Mouse (Mus musculus): ENCODE results near the gene Usp10.
A peak's percentile ranks its signal among the peaks of the same experiment; 100 is the strongest.

The Usp10 gene

GRCm38 (mm10) chr8:119915298-119915697 is 5.1 kb downstream of the Usp10 start:
- no peak for DNase-seq (ENCODE audit: low spot score)

- DNase-seq (ENCODE audit: low spot score) = no peak
Observed at GRCm38 (mm10) chr8:119916237-119916892, 6.2 kb downstream of the Usp10 start.

- DNase-seq (ENCODE audit: low spot score) = no peak
Observed at GRCm38 (mm10) chr8:119917415-119917814, 7.3 kb downstream of the Usp10 start.

- no peak for DNase-seq (ENCODE audit: low spot score)
Observed at GRCm38 (mm10) chr8:119918155-119918567, 8.0 kb downstream of the Usp10 start.

GRCm38 (mm10) chr8:119923259-119923658 is 13.1 kb downstream of the Usp10 start:
- no peak for DNase-seq (ENCODE audit: low spot score)

GRCm38 (mm10) chr8:119925428-119925827 is 15.3 kb downstream of the Usp10 start:
- no peak for DNase-seq (ENCODE audit: low spot score)

- peak; percentile 50 for DNase-seq (ENCODE audit: low spot score)
Observed at GRCm38 (mm10) chr8:119926474-119926873, 16.3 kb downstream of the Usp10 start.

GRCm38 (mm10) chr8:119927422-119928092 is 17.4 kb downstream of the Usp10 start:
- DNase-seq (ENCODE audit: low spot score) = peak; percentile 68

GRCm38 (mm10) chr8:119931317-119931716 is 21.2 kb downstream of the Usp10 start:
- DNase-seq (ENCODE audit: low spot score) = no peak

- DNase-seq (ENCODE audit: low spot score) = no peak
Observed at GRCm38 (mm10) chr8:119933681-119934080, 23.5 kb downstream of the Usp10 start.

- DNase-seq (ENCODE audit: low spot score) = no peak
Observed at GRCm38 (mm10) chr8:119935541-119935940, 25.4 kb downstream of the Usp10 start.

GRCm38 (mm10) chr8:119938481-119938880 is 28.3 kb downstream of the Usp10 start:
- no peak for DNase-seq (ENCODE audit: low spot score)

- DNase-seq (ENCODE audit: low spot score) = no peak
Observed at GRCm38 (mm10) chr8:119939336-119939735, 29.2 kb downstream of the Usp10 start.

GRCm38 (mm10) chr8:119941471-119941870 is 31.3 kb downstream of the Usp10 start:
- no peak for DNase-seq (ENCODE audit: low spot score)

- no peak for DNase-seq (ENCODE audit: low spot score)
Observed at GRCm38 (mm10) chr8:119943616-119944015, 33.5 kb downstream of the Usp10 start.

- DNase-seq (ENCODE audit: low spot score) = peak; percentile 64
Observed at GRCm38 (mm10) chr8:119944096-119944811, 34.1 kb downstream of the Usp10 start.

GRCm38 (mm10) chr8:119946326-119946865 is 36.2 kb downstream of the Usp10 start:
- no peak for DNase-seq (ENCODE audit: low spot score)

- DNase-seq (ENCODE audit: low spot score) = no peak
Observed at GRCm38 (mm10) chr8:119947653-119948052, 37.5 kb downstream of the Usp10 start.

- no peak for DNase-seq (ENCODE audit: low spot score)
Observed at GRCm38 (mm10) chr8:119948340-119948739, 38.2 kb downstream of the Usp10 start.

- no peak for DNase-seq (ENCODE audit: low spot score)
Observed at GRCm38 (mm10) chr8:119952282-119952681, 42.1 kb downstream of the Usp10 start.

- no peak for DNase-seq (ENCODE audit: low spot score)
Observed at GRCm38 (mm10) chr8:119952747-119953146, 42.6 kb downstream of the Usp10 start.

- DNase-seq (ENCODE audit: low spot score) = no peak
Observed at GRCm38 (mm10) chr8:119955333-119955732, 45.2 kb downstream of the Usp10 start.

- DNase-seq (ENCODE audit: low spot score) = no peak
Observed at GRCm38 (mm10) chr8:119958076-119958475, 47.9 kb downstream of the Usp10 start.

Measured in lung, postnatal 25 days (tissue).